Mouse (Mus musculus) lung, embryonic 16.5 days (tissue): ENCODE measurements around the gene Kalrn. TPM values are rescaled to one million over a fixed set of nuclear protein-coding genes. Genes with fewer than 3 reads are reported as not detected.

ENCODE experiments used
- ATAC-seq: fragments of 200-750 bp; cut with Nextera tagmentation; 2 replicates; pipeline ENCODE4 v1.8.0; 2017; ENCODE audit warnings: low read depth, mild to moderate bottlenecking, moderate library complexity
- H3K27ac ChIP-seq: fragments of 300-500 bp; sonication (generic); 2 replicates; pipeline ENCODE4 v1.5.1; 2014; ENCODE audit warnings: mild to moderate bottlenecking, control low read depth, low read length
- H3K27me3 ChIP-seq: fragments of 300-500 bp; sonication (generic); 2 replicates; pipeline ENCODE4 v1.6.1; 2014; ENCODE audit warnings: low read depth, low read length, mixed read lengths; ENCODE audit not compliant: control insufficient read depth, insufficient read depth
- H3K36me3 ChIP-seq: fragments of 300-500 bp; sonication (generic); 2 replicates; pipeline ENCODE4 v1.6.1; 2014; ENCODE audit warnings: low read length; ENCODE audit not compliant: control insufficient read depth, insufficient read depth
- H3K4me1 ChIP-seq: fragments of 300-500 bp; sonication (generic); replicated peaks from 2 replicates; pipeline ENCODE4 v1.6.1; 2014; ENCODE audit warnings: low read length, mixed read lengths; ENCODE audit not compliant: control insufficient read depth, insufficient read depth
- H3K4me2 ChIP-seq: fragments of 300-500 bp; sonication (generic); 2 replicates; pipeline ENCODE4 v1.6.1; 2014; ENCODE audit warnings: low read depth, low read length, control low read depth
- H3K4me3 ChIP-seq: fragments of 300-500 bp; sonication (generic); 2 replicates; pipeline ENCODE4 v1.5.1; 2014; ENCODE audit warnings: mild to moderate bottlenecking, low read length, control low read depth
- H3K9ac ChIP-seq: fragments of 300-500 bp; sonication (generic); 2 replicates; pipeline ENCODE4 v1.6.1; 2014; ENCODE audit warnings: low read length, control low read depth
- H3K9me3 ChIP-seq: fragments of 300-500 bp; sonication (generic); 2 replicates; pipeline ENCODE4 v1.6.1; 2016; ENCODE audit warnings: low read length; ENCODE audit not compliant: control insufficient read depth
- WGBS: fragments of 180-500 bp; shearing (Covaris S2); extraction: QIAGEN DNeasy Blood & Tissue Kit; methylation state at CpG from one replicate; pipeline ENCODE4 v1.1.7; 2014; 5-methylcytosine and 5-hydroxymethylcytosine counted together
- polyA plus RNA-seq: library from polyadenylated mRNA; unstranded; fragments of >200 nt; fragmentation: Nextera tagmentation; extraction: Ambion mirVana; gene quantifications from 2 replicates; pipeline ENCODE4 v1.2.1, GENCODE M21; 2015

Gene Kalrn
- polyA plus RNA-seq, 1 experiment from 2014 or later, result 16.8 TPM

GRCm38 (mm10) chr16:34047006-34047360 is 526.3 kb downstream of the Kalrn start:
- no peak overlapping the region for H3K4me2 ChIP-seq
- WGBS, result 36% methylated on average over 4 of the region's 4 CpGs
- no peaks in the 10 kb centered on the region for H3K9me3 ChIP-seq
- ATAC-seq, result no peak
- no peaks in the 10 kb centered on the region for H3K27me3 ChIP-seq
- H3K9ac ChIP-seq, result no peak overlapping the region
- no peak overlapping the region for H3K27ac ChIP-seq
- no peaks in the 10 kb centered on the region for H3K36me3 ChIP-seq
- no peak overlapping the region for H3K4me3 ChIP-seq
- peaks cover 8% of the 10 kb centered on the region for H3K4me1 ChIP-seq

GRCm38 (mm10) chr16:34046268-34047005 is 526.9 kb downstream of the Kalrn start:
- Histone ChIP-seq H3K4me3 (no peak overlapping the region), H3K9me3 (no peaks in the 10 kb centered on the region), H3K27me3 (no peaks in the 10 kb centered on the region), H3K4me2 (no peak overlapping the region), H3K36me3 (no peaks in the 10 kb centered on the region), H3K9ac (no peak overlapping the region), H3K27ac (no peak overlapping the region), H3K4me1 (peaks cover 8% of the 10 kb centered on the region)
- WGBS, result 54% methylated on average over 13 of the region's 13 CpGs
- ATAC-seq, result no peak

GRCm38 (mm10) chr16:34044539-34044938 is 528.8 kb downstream of the Kalrn start:
- Histone ChIP-seq H3K9ac (no peak overlapping the region), H3K4me2 (no peak overlapping the region), H3K9me3 (no peaks in the 10 kb centered on the region), H3K27me3 (no peaks in the 10 kb centered on the region), H3K4me3 (no peak overlapping the region), H3K36me3 (no peaks in the 10 kb centered on the region), H3K4me1 (peaks cover 16% of the 10 kb centered on the region), H3K27ac (no peak overlapping the region)
- ATAC-seq, result no peak
- WGBS, result 72% methylated on average over 8 of the region's 8 CpGs

DNA sequence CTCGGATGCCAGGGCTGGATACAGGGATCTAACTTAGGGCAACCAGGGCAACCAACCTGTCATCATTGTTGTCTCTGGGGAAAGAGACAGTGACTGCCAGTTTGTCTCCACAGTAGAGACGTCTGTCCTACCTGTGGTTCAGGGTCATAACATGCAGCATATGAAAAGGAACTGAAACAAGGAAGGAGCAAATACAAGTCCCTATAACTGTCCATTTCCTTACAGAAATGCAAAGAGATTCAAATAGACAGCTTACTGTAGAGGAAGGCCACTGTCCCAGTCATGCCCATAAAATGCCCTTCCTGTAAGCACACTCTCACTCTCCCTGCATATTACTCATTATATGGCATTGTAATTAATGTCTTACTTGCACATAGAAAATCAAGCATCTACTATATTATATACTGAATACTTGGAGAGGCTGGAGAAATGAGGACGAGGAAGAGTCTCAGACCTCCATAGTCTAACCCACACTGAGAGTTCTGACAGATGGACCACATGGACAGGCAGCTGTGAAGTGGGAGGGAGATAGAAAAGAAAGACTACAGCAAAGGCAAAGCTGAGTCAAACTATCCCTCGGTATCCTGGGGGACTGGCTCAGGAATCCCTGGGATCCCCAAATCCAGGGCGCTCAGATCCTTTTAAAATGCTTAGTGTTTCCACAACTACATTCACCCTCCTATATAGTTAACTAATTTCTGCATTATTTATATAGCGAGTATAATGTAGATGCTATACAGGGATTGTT is 530.1 kb downstream of the Kalrn start:
- Histone ChIP-seq H3K9ac (no peak overlapping the region), H3K27ac (no peak overlapping the region), H3K27me3 (no peaks in the 10 kb centered on the region), H3K9me3 (no peaks in the 10 kb centered on the region), H3K4me3 (no peak overlapping the region), H3K4me2 (no peak overlapping the region), H3K4me1 (peaks cover 29% of the 10 kb centered on the region), H3K36me3 (no peaks in the 10 kb centered on the region)
- no peak for ATAC-seq
- WGBS, result 90% methylated on average over 6 of the region's 6 CpGs

DNA sequence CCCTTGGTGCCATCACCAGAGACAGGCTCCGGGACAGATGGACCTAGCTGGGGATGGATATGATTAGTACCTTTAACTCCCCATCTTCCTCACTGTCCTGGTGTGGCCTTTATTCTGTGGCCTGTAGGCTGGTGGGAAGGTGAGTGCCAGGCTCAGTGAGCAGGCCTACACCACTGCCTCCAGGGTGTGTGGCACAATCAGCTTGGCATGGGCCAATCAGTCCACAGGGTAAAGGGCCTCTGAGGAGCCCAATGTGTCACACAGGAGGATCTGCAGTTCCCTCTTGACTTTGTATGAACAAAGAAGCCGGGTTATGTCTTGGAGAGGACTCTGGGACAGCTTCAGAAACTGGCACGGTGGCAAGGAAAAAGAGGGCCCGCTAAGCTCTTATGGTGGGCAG is 530.7 kb downstream of the Kalrn start:
- no peak overlapping the region for H3K4me2 ChIP-seq
- no peaks in the 10 kb centered on the region for H3K36me3 ChIP-seq
- no peak for ATAC-seq
- no peaks in the 10 kb centered on the region for H3K27me3 ChIP-seq
- H3K27ac ChIP-seq, result no peak overlapping the region
- peaks cover 31% of the 10 kb centered on the region for H3K4me1 ChIP-seq
- no peak overlapping the region for H3K4me3 ChIP-seq
- H3K9ac ChIP-seq, result no peak overlapping the region
- 93% methylated on average over 4 of the region's 4 CpGs for WGBS
- H3K9me3 ChIP-seq, result no peaks in the 10 kb centered on the region

DNA sequence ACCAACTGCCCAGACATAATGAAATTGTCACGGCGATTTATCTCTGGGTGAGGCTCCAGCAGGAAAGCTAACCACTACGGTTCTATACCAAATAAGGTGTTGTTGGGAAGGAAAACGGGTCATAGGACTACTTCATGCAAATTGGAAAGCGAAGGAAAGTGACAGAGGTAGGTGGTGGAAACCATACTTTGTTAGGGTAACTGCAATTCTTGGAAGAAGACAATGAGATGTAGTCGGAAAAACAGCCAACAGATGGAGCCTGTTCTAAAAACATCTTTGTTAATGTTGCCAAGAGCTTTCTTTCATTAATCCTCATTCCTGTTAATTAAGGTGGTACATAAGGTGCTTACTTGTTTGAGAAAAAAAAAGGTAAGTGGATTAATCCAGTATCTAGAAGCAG is 533.1 kb downstream of the Kalrn start:
- Histone ChIP-seq H3K4me3 (no peak overlapping the region), H3K4me2 (no peak overlapping the region), H3K4me1 (peaks cover 41% of the 10 kb centered on the region), H3K27ac (peak overlapping the region; percentile 25), H3K36me3 (no peaks in the 10 kb centered on the region), H3K27me3 (no peaks in the 10 kb centered on the region), H3K9me3 (no peaks in the 10 kb centered on the region), H3K9ac (no peak overlapping the region)
- no peak for ATAC-seq
- WGBS, result 72% methylated on average over 6 of the region's 6 CpGs

GRCm38 (mm10) chr16:34039736-34040135 is 533.6 kb downstream of the Kalrn start:
- 46% methylated on average over 4 of the region's 4 CpGs for WGBS

DNA sequence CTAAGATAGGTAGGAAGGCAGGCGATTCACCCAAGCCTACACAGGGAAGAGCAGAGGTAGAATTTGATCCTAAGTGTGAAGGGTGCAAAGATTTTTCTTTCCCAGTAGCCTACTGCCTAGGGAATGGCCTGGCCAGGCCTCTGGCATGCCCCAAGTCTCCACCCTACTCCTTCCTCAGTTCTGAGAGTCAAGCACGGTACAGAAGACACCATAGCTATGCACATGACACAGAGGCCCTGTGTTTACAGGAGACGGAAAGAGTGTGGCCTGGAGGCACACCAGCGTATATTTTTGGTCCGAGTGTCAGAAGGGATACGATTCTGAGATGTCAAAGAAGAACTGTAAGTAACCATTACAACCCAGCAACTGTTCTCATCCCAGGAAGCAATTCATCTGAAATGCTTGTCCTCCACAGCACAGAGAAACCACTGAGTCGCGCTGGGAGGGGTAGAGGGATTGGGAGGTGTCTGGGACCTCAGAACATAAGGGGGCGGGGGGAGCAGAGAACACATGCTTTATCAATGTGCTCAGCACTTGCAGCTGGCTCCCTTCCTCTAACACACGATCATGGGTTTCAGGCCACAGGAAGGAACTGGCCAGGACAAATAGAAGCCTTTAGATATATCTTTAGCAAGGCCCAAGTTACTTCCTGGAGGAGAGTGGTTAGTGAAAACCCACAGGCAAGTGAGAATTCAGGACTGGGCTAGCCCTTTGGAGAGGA is 536.8 kb downstream of the Kalrn start:
- no peak overlapping the region for H3K4me3 ChIP-seq
- no peak overlapping the region for H3K9ac ChIP-seq
- H3K36me3 ChIP-seq, result peaks cover under 1% of the 10 kb centered on the region; the same call in 1 of the 2 replicates
- H3K27ac ChIP-seq, result peak overlapping the region; percentile 85
- no peaks in the 10 kb centered on the region for H3K27me3 ChIP-seq
- peak; percentile 91 for ATAC-seq
- H3K9me3 ChIP-seq, result no peaks in the 10 kb centered on the region
- H3K4me1 ChIP-seq, result peaks cover 46% of the 10 kb centered on the region
- H3K4me2 ChIP-seq, result no peak overlapping the region
- 31% methylated on average over 10 of the region's 10 CpGs for WGBS

More at GRCm38 (mm10) chr16:34039736-34040135, 533.6 kb downstream of the Kalrn start:
- Histone ChIP-seq H3K27ac (peak overlapping the region; percentile 25), H3K9me3 (no peaks in the 10 kb centered on the region), H3K27me3 (no peaks in the 10 kb centered on the region), H3K36me3 (no peaks in the 10 kb centered on the region), H3K4me3 (no peak overlapping the region), H3K4me1 (peaks cover 45% of the 10 kb centered on the region), H3K4me2 (no peak overlapping the region), H3K9ac (no peak overlapping the region)
- ATAC-seq, result peak; percentile 56

DNA sequence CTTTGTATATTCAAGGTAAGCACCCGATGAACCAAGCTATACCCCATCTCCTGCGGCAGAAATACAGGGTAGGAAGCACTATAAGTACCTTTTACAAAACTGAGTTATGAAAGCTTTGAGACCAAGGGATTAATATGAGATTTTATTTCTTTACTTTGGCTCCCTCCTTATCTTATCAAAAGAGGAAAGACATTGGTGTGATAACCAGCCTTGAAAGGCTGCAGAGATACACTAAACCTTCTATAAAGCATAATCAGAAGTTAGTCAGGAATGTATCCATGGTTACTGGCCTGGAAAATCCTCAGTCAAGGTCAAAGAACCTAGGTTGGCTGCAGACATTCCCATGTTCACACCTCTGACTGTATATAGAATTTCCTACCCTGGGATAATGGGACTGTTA is 537.6 kb downstream of the Kalrn start:
- no peak for ATAC-seq
- peaks cover 47% of the 10 kb centered on the region for H3K4me1 ChIP-seq
- H3K9ac ChIP-seq, result no peak overlapping the region
- 69% methylated on average over 2 of the region's 2 CpGs for WGBS
- no peak overlapping the region for H3K27ac ChIP-seq
- no peaks in the 10 kb centered on the region for H3K9me3 ChIP-seq
- no peak overlapping the region for H3K4me3 ChIP-seq
- H3K36me3 ChIP-seq, result peaks cover 2% of the 10 kb centered on the region; the same call in 1 of the 2 replicates
- no peaks in the 10 kb centered on the region for H3K27me3 ChIP-seq
- no peak overlapping the region for H3K4me2 ChIP-seq
